Mouse (Mus musculus) myocyte (in vitro differentiated cells): ENCODE measurements around the gene Olfr116.

Source experiments
- CEBPB ChIP-seq: IDR thresholded peaks from 2 replicates; pipeline ENCODE4 v1.6.1; 2011; ENCODE audit warnings: mild to moderate bottlenecking, moderate library complexity; ENCODE audit not compliant: poor library complexity, insufficient read depth, severe bottlenecking
- E2F4 ChIP-seq: IDR thresholded peaks from one replicate; pipeline ENCODE4 v1.6.1; 2011; ENCODE audit warnings: mild to moderate bottlenecking, control low read depth, moderate library complexity; ENCODE audit not compliant: insufficient read depth
- MAX ChIP-seq: IDR thresholded peaks from one replicate; pipeline ENCODE4 v1.6.1; 2011; ENCODE audit warnings: low read depth, mild to moderate bottlenecking, control low read depth
- MYOD1 ChIP-seq, 3 experiments: IDR thresholded peaks; one replicate each; pipeline ENCODE4 v1.6.1; 2011; ENCODE audit warnings: control low read depth in 2 of 3, low read depth in 2 of 3, mild to moderate bottlenecking in 2 of 3, moderate library complexity in 1 of 3; ENCODE audit not compliant: insufficient read length in 2 of 3, control insufficient read depth in 1 of 3
- MYOG ChIP-seq, 3 experiments: IDR thresholded peaks; one replicate each; pipeline ENCODE4 v1.6.1; 2011; ENCODE audit warnings: control low read depth in 2 of 3, low read depth in 2 of 3, mild to moderate bottlenecking in 2 of 3; ENCODE audit not compliant: insufficient read length in 2 of 3, control insufficient read depth in 1 of 3, insufficient read depth in 1 of 3
- POLR2A ChIP-seq: IDR thresholded peaks from one replicate; pipeline ENCODE4 v1.6.1; 2011; ENCODE audit warnings: low read depth, mild to moderate bottlenecking, control low read depth, moderate library complexity; ENCODE audit not compliant: insufficient read length
- POLR2AphosphoS2 ChIP-seq: IDR thresholded peaks from one replicate; pipeline ENCODE4 v1.6.1; 2011; ENCODE audit warnings: low read depth, control low read depth; ENCODE audit not compliant: insufficient read length
- REST ChIP-seq: IDR thresholded peaks from one replicate; pipeline ENCODE4 v1.6.1; 2011; ENCODE audit warnings: mild to moderate bottlenecking, control low read depth, moderate library complexity; ENCODE audit not compliant: insufficient read depth, insufficient read length
- SRF ChIP-seq: IDR thresholded peaks from one replicate; pipeline ENCODE4 v1.6.1; 2011; ENCODE audit warnings: low read depth; ENCODE audit not compliant: control insufficient read depth, insufficient read length
- TCF12 ChIP-seq: IDR thresholded peaks from one replicate; pipeline ENCODE4 v1.6.1; 2011; ENCODE audit warnings: mild to moderate bottlenecking, control low read depth; ENCODE audit not compliant: poor library complexity, insufficient read depth, severe bottlenecking
- TCF3 ChIP-seq: IDR thresholded peaks from one replicate; pipeline ENCODE4 v1.6.1; 2011; ENCODE audit warnings: low read depth, control low read depth; ENCODE audit not compliant: insufficient read length
- USF1 ChIP-seq: IDR thresholded peaks from one replicate; pipeline ENCODE4 v1.6.1; 2011; ENCODE audit warnings: low read depth, mild to moderate bottlenecking, control low read depth, moderate library complexity

- TF ChIP-seq POLR2A, result no peak
- no peak for TF ChIP-seq E2F4
- TF ChIP-seq USF1, result no peak
- no peak for TF ChIP-seq CEBPB
- no peak for TF ChIP-seq MAX
- no peak for TF ChIP-seq REST
- no peak for TF ChIP-seq TCF3
- no peak for TF ChIP-seq TCF12
- no peak for TF ChIP-seq POLR2AphosphoS2
- TF ChIP-seq SRF, result no peak
- TF ChIP-seq MYOD1 (IDR thresholded peaks at IDR 0.05; ENCODE audit: control insufficient read depth in 1 of 3, insufficient read length in 2 of 3, low read depth in 2 of 3), result no peak
- TF ChIP-seq MYOG (IDR thresholded peaks at IDR 0.05; ENCODE audit: control insufficient read depth in 1 of 3, insufficient read depth in 1 of 3, insufficient read length in 2 of 3, low read depth in 2 of 3), result no peak
Measured at GRCm38 (mm10) chr17:37577563-37577962, 49.4 kb downstream of the Olfr116 start, which contains the start of gene Olfr113.
